Mouse (Mus musculus): ENCODE results near the gene Kcnj6.

Kcnj6 gene

DNA sequence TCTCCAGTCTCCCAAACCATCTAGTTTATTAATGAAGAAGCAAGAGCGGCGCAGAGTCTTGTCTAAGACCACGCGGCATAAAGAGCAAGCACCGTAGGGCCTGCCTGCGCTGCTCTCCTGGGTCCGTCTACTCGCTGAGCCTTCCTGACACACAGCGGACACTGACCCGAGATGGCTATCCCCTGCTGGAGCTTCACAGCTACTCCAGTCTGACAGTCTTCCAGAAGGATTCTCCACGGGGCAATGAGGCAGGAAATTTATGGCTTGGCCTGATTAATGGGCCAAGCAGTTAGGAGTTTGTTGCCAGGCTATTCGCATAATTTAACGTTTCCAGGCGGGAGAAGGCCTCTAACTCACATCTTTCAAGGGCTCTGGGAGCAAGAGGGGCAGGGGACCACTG lies 283.0 kb downstream of the Kcnj6 start:
- Histone ChIP-seq H3K36me3 (ENCODE audit: control insufficient read depth, insufficient read depth, low read length, poor library complexity, severe bottlenecking) (no peaks in the 10 kb centered on the region), H3K27me3 (ENCODE audit: control insufficient read depth, insufficient read depth, low read length, poor library complexity, severe bottlenecking) (no peaks in the 10 kb centered on the region)
- no peak for DNase-seq (ENCODE audit: low read depth, low spot score)

DNA sequence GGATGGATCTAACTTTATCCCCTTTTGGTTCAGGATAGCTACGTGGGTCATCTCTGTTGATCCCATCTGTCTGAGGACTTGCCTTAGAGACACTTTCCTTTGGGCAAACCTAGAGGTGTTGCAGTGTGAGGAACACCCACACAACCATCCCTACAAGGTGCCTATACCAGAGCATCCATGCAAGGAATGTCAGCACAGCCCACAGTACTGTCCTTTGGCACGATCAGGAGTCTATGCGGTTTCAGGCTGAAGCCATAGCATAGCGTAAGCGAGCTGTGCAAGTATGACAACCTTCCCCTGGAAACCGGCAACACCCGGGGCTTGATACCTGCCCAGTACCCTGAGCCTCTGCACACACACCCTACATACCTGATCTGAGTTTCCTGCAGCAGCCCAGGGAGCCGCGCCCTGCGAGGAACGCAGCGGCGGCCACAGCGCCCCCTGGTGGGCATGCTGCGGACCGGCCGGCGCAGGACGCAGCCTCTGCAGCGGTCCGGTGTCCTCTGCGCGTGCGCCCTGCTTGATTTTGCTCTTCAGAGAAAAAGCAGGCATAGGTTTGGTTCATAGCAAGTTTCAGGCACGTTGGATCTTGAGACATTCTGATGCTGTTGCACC lies 283.9 kb downstream of the Kcnj6 start:
- Histone ChIP-seq H3K27me3 (ENCODE audit: control insufficient read depth, insufficient read depth, low read length, poor library complexity, severe bottlenecking) (no peaks in the 10 kb centered on the region), H3K36me3 (ENCODE audit: control insufficient read depth, insufficient read depth, low read length, poor library complexity, severe bottlenecking) (no peaks in the 10 kb centered on the region)

DNA sequence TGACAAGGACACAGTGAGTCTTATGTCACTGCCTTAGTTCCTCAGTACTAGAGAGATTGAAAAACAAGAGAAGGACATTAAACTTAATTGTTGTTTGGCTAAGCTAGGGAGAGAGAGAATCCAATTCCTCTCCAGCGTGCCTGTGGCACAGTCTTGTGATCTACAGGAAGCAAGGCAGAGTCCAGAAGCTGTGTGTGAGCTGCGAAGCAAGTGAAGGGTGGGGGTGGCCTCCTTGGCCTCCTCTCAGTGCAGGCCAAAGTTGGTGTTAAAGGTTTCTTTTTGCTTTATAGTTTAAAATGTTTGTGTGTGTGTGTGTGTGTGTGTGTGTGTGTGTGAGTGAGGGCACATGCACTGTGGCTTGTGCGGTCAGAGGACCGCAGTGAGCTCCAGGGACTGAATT lies 295.5 kb downstream of the Kcnj6 start:
- H3K36me3 ChIP-seq (ENCODE audit: control insufficient read depth, insufficient read depth, low read length, poor library complexity, severe bottlenecking) = no peaks in the 10 kb centered on the region
- DNase-seq (ENCODE audit: low read depth, low spot score) = no peak
- H3K27me3 ChIP-seq (ENCODE audit: control insufficient read depth, insufficient read depth, low read length, poor library complexity, severe bottlenecking) = no peaks in the 10 kb centered on the region

More for the DNA sequence above, 283.9 kb downstream of the Kcnj6 start:
- peak; percentile 80 for DNase-seq (ENCODE audit: low read depth, low spot score)

DNA sequence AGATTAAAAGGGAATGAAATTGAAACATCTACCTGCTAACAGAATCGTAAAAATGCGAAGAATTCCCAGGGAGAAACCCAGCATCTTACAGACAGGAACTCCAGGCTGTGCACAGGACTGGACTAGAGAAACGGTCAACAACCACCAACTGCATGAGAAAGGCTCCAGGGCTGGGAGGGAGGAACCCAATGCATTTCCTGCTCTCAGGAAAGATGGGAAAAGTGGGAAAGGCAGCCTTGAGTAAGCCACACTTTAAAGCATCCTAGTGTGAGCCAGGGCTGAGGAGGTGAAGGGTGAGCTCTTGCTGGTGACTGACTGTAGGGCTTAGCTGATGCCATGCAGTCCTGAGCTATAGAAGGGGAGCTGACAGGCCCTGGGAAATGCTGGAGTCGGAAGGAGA lies 296.4 kb downstream of the Kcnj6 start:
- no peaks in the 10 kb centered on the region for H3K36me3 ChIP-seq (ENCODE audit: control insufficient read depth, insufficient read depth, low read length, poor library complexity, severe bottlenecking)
- no peak for DNase-seq (ENCODE audit: low read depth, low spot score)
- H3K27me3 ChIP-seq (ENCODE audit: control insufficient read depth, insufficient read depth, low read length, poor library complexity, severe bottlenecking) = no peaks in the 10 kb centered on the region

All from splenic B cell, adult 2 months (primary cell).